Mouse (Mus musculus) frontal cortex, adult 2 months (tissue): Measurements from ENCODE around the gene Rasip1. TPM values are rescaled to one million over a fixed set of nuclear protein-coding genes. Genes with fewer than 3 reads are reported as not detected.
"Not testable (repeated sequence)": the region's sequence is repeated elsewhere in the genome, so short reads cannot be mapped to it uniquely, and the experiment has no call there.

Experiments used
- DNase-seq, 2 experiments: peaks; one replicate each; pipeline ENCODE4 v3.0.0; 2022; ENCODE audit warnings: low spot score in 1 of 2; ENCODE audit errors: extremely low spot score in 1 of 2
- polyA plus RNA-seq: library from polyadenylated mRNA; depleted of rRNA; stranded (reverse); fragments of >200 nt; gene quantifications from 2 replicates; pipeline ENCODE4 v1.2.3, GENCODE M21; 2012

The Rasip1 gene
- polyA plus RNA-seq, 1 experiment, result 7.3 TPM

DNA sequence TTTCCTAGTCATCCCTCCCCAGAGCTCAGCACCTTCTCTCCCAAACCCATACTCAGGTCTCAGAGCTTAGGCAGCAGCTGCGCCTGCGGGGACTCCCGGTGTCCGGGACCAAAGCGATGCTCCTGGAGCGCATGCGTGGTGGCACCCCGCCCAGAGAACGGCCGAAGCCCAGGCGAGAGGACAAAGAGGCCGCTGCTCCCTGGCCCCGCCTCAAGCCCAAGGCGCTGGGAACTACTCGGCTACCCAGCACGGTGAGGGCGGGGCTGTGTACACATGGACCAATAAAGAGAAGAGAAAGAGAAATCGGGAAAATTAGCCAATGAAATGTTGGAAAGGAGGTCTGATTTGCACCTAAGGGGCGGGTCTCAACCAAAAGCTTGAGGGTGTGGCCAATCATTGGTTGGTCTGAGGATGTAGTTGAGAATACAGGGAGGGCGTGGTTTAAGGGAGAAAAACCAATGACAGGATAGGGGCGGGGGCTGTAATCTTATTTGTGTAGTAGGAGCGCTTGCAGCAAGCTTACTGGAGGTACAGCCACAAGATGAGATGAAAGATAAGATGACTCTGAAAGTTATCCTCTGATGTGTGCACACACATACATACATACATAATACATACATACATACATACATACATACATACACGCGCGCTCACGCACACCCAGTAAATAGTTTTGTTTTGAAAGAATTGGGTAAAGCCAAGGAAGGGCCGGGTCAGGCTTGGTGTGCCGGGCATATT lies 16.3 kb downstream of the Rasip1 start:
- DNase-seq, result peak; percentile 93 to 94

- peak; percentile 77 to 80 for DNase-seq
Measured at GRCm38 (mm10) chr7:45644183-45644582, 16.9 kb downstream of the Rasip1 start.

DNA sequence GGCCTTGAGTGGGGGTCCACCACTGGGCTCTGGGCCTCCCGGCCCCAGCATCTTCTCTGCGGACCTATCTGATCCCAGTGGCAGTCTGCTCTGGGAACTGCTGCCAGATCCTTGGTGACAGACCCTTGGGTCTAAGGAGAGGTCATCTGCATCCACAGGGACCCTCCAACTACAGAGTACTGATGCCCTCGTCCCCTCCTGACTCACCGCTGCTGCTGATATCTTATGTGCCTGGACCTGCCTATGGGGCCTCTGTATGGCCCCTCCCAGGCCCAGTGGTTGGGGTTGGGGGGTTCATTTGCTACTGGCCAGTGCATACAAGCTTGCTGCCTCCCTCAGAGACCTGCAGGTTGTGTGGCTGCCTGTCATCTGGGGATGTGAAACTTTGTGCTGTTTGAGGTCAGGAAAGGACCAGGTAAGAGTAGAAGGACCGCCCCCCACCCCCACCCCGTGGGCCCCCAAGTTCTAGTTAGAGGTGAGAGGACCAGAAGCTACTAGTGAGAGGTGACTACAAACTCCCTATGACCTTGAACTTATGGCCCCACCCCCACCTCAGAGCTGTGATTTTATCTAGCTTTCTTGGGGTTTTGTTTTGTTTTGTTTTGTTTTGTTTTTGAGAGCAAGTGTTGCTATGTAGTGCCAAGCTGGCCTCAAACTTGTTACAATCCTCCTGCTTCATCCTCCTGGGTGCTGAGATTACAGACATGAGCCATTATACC lies 17.7 kb downstream of the Rasip1 start:
- no peak for DNase-seq

DNA sequence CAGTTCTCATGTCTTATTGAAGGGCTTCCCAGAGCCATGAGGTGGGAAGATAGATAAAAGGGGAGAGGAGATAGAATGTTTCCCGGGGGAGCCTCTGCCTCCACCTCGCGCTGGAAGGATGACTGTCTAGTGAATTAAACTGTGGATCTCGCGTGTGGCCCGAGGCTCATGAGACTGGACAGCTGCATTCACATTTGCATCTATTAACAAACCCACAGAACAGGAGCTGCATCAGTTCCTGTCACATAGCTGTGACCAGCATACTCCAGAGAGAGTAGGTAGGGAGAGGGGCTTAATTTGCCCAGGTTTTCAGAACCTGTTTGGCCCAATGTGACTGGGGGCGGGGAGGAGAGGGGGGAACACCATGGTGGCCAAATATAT lies 18.3 kb downstream of the Rasip1 start:
- no peak for DNase-seq

DNA sequence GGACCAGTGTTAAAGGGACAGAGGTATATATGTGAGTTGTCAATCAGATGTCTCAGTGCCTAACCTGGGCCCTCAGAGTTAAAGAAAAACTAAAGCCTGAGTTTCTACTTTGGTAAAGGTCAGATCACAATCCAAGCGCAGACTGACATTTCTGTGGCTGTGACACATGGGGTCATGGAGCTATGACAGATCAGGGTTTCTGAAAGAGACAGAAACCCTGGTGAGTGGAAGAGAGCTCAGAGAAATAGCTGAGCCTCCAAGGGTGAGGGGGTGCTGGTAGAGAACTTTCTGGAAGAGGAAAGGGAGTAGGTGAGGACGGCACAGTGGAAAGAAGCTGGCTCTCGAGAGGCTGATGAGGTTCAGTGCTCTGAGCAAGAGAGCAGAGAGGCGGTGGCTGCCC lies 19.4 kb downstream of the Rasip1 start:
- no peak for DNase-seq

- DNase-seq, result no peak
Measured at GRCm38 (mm10) chr7:45649351-45649750, 22.1 kb downstream of the Rasip1 start.

DNA sequence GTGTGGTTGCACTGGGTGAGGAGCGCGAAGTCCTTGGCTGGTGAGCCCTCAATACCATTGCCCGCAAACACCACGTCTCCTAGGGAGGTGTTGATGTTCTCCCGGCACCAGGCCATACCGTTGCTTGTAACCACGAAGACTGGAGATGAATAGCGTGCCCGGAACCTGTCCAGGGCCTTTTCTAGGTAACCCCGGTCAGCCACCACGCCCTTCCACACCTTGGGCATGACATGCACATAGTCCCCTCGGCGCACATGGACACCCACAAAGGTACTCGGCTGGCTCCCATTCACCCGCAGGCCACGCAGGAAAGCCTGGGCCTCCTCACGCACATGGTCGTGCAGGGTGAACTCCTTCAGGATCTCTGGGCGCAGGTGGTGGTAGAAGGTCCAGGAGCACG lies 23.2 kb downstream of the Rasip1 start:
- DNase-seq, result not testable (repeated sequence)

- DNase-seq, result no peak
Measured at GRCm38 (mm10) chr7:45654424-45655047, 27.2 kb downstream of the Rasip1 start.

DNA sequence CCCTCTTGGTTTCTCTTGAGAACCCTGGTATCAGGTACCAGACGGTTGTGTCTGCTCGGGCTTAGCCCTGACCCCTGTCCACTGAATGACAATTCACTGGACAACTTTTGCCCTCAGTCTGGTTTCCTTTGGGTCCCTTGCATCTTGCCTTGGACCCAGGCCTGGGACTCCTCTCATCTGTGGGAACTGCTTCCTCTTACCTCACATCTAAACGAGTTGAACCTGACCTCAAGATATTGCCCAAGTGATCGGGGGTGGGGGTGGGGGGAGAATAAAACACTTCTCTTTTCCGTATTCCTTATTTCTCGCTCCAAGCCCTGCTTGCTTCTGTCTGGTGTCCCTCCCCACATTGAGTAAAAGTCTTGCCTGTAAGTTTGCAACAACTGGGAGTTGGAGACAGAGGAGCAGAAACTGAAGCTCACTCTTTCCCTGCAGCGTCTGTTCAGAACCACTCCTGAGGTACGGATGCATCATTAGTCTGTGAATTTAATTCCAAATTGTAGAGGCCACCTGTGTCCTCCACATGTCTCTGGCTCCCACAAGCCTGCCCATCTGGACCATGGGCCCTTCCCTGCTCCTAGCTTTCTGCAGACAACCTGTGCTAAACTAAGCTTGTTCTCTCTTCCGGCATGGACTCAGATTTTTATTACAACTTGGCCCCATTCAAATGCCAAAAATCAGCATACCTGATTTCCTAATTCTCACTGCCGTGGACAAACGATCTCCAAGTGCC lies 33.6 kb downstream of the Rasip1 start:
- DNase-seq, result no peak

DNA sequence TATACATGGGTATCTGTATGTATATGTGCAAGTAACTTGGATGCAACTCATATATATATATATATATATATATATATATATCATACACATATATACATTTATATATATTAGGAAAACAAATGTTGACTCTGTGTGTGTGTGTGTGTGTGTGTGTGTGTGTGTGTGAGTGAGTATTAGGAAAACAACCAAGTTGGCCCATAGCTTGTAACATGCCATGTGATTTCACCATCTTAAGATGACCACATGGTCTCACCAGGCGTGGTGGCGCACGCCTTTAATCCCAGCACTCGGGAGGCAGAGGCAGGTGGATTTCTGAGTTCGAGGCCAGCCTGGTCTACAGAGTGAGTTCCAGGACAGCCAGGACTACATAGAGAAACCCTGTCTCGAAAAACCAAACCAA lies 34.4 kb downstream of the Rasip1 start:
- DNase-seq, result not testable (repeated sequence)

DNA sequence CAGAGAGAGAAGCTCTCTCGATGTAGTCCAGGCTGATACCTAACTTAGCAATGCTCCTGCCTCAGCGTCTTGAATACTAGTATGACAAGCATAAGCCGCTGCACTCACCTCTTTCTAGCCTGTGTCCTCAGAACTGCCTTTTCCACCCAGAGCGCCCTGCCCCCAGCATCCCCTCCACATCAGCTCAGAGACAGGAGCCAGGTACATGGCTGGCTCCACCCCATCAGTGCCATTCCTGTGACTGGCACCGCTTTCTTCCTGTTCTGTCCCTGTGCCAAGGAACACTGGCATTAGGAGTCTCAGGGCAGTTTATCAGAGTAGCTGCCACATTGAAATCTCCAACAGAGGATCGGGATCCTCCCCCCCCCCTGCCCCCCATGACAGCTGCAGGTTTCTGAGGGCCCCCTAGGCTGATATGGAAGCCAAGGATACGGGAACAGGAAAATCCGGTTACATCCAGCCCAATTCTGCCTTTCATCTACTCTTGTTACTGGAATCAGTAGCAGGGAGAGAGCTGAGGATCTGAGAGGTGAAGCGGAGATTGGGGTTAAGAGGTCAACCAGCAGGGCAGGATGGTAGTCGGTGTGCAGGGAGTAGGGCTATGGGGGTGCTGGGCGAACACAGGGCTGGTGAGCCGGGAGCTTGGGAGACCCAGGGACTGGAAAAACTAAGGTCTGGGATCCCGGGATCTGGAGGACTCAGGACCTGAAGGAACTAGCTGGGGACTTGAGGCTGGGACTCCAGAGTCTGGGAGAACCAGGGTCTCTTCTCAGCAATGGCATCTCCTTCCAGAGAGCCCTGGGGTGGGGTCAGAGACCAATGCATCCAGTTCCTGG lies 38.2 kb downstream of the Rasip1 start:
- no peak for DNase-seq

DNA sequence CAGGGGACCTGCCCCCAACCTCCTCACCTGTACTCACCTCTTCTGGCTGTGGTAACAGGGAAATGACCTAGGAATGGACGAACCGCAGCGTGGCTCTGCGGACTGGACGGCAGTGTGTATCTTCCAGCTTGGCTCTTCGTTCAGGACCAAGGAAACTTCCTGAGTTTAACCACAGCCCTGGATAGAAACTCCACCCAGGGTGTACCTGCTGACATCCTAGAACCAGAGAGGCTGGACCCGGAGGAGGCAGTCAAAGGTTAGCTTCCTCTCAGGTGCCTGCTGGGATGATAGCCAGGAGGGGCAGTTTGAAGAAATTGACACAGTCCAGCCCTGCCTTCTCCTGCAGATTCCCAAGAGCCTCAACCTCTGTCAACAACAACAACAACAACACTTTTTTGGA lies 38.9 kb downstream of the Rasip1 start, which contains the start of gene Fut2:
Gene Fut2 (minus strand): TSS at position 234 of the 400 bp plus-strand sequence.
- DNase-seq, result no peak

- DNase-seq, result no peak
Measured at GRCm38 (mm10) chr7:45667761-45668160, 40.5 kb downstream of the Rasip1 start.

DNA sequence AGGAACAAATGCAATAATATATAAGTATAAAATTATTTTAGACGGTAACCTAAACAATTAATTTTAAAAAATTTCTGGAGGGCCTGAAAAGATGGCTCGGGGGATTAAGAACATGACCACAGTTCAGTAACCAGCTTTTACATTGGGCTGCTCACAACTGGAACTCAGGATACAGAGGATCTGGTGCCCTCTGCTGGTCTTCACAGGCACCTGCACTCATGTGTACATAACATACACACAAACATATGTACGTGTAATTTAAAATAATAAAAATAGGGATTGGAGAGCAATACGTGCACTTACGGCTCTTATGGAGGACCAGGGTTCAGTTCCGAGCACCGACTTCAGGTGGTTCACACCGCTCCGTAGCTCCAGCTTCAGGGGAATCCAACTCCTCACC lies 41.6 kb downstream of the Rasip1 start:
- no peak for DNase-seq

- no peak for DNase-seq
Measured at GRCm38 (mm10) chr7:45677627-45678295, 50.5 kb downstream of the Rasip1 start.

- no peak for DNase-seq
Measured at GRCm38 (mm10) chr7:45678513-45678912, 51.2 kb downstream of the Rasip1 start.

- no peak for DNase-seq
Measured at GRCm38 (mm10) chr7:45679966-45680621, 52.8 kb downstream of the Rasip1 start.

DNA sequence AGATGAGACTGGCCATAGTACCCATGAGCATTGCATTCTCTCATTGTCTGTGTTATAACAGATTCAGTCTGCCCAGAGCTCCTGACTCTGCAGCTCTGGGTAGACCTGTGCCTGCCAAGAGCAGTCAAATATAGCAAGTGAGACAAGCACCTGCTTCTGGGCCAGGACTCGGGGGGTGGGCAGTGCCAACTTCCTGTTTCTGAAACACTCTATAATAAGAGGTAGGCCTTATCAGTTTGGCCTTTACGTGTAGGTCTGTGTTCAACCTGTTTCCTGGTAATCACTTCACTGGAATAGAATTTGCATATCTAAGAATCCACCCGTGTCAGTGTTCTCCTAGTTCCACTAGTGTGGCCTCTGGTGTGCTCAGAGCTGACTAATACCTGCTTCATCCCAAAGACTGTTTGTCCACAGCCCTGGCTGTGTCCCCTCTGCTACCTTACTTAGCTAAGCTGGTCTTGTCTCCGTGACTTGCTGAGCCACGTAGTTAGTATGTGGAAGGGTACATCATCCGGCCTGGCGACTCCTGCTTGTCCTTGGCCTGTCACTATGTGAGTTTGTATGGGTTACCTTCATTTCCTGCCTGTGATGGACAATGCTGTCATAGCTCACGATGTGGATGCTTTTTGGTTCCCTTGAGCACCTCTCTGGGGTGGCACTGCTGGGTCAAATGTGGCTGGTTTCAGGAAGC lies 53.9 kb downstream of the Rasip1 start:
- no peak for DNase-seq
